Mouse (Mus musculus) right cerebral cortex, adult 18-20 months (tissue): ENCODE measurements around the gene Mvb12a.
A peak's percentile ranks its signal among the peaks of the same experiment; 100 is the strongest.
"Not testable (repeated sequence)": the region's sequence is repeated elsewhere in the genome, so short reads cannot be mapped to it uniquely, and the experiment has no call there.

Source experiments
- DNase-seq: peaks from one replicate; pipeline ENCODE4 v3.0.0; 2022; ENCODE audit warnings: mixed read lengths

Gene Mvb12a

DNA sequence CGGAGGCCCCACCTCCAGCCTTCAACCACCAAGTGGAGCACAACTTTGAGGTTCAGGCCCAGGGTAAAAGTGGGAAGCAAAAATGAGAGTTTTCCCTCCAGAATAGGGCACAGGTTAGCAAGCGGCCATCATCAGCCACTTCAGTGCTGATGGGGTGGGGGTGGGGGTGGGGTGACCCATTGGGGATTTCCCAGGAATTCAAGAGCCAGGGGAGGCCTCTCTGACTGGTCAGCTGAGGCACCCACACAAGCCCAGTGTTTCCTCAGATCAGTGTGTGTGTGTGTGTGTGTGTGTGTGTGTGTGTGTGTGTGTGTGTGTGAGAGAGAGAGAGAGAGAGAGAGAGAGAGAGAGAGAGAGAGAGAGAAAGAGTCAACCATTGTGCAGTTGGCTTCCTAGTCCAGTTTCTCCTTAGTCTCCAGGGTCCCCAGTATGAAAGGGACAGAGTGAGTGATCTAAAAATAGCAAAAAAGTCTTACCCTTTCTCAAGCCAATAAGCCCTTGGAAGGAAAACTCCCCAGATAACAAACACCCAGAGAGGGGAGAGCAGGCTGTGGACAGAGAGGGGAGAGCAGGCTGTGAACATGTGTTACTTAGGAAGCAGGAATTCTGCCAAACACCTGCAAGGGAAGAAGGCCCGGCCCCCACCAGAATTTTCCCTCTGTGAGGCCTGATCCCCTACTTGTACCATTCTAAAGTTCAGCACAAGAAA lies 15.4 kb upstream of the Mvb12a start:
- DNase-seq: no peak

- DNase-seq: no peak
Observed at GRCm38 (mm10) chr8:71528362-71529073, 14.2 kb upstream of the Mvb12a start.

DNA sequence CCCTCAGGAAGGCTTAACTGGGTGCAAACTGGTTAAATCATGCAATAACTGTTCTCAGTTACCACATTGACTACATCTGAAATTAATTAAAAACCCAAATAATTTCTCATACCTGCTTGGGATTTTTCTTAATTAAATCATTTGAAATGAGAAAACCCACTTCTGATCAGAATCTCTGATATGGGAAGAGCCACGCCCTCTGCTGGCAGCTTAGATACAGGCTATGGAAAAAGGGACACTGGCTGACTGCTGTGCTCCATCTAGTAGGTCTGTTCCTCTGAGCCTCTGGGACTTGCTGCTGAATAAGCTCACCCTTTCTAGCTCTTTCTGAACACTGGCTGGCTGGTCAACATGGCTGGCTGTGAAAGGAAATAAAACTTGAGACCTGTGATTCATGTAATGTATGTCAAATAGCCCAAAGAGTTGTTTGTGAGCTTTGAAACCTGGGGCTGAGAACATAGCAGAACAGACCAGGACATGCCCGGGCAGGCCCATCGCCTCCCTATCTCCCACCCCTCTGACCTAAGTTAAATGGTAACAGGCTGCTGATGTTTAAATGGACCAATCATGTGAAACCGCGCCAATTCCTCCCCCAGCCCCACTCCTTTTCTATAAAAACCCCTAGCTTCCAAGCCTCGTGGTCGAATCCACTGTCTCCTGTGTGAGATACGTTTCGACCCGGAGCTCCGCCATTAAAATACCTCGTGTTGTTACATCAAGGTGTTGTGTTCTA lies 11.8 kb upstream of the Mvb12a start:
- DNase-seq: not testable (repeated sequence)

DNA sequence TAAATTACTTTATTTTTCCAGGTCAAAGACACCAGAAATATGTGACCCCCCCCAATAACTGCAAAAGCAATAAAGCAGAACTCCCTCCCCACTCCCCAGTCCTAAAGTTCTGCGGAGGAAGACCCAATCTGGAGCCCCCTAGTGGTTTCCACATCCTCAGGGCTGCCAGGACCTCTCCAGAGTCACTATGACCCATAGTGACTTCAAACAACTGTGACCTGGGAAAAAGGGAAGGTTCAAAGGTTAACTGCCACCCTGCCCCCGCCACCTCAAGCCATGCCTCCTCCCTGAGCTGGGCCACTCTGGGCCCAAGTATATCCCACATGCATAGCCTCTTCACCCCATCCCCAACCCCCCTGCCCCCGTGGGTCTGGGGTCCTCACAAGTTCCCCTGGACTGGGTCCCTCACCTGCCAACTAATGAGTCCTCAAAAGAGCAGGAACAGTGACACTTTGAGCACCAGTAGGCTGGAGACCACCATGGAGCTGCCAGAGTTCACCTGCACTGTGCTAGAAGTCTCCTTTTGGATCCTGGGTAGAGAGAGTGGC lies 8.4 kb upstream of the Mvb12a start:
- DNase-seq: no peak

DNA sequence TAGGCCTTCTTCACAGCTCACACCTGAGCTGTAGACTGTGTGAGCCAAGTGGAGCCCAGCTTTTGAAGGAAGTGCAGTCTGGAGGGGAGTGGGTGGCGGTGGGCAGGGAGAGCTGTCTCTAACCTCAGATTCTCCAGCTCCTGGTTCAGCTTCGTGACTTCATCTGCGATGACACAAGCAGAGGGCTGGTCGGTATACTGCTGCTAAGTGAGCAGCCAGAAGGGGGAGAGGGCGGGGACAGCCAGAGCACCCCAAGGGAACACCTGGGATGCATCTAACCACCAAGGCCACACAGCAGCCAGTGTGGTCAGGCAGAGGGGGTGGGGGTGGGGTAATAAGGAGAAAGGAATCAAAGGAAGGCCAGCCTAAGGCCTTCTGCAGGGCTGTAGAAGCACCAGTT lies 7.1 kb upstream of the Mvb12a start:
- no peak for DNase-seq

GRCm38 (mm10) chr8:71537028-71537867 lies 5.5 kb upstream of the Mvb12a start, which contains the start of gene Bst2:
Gene Bst2, minus strand, starts transcription at chr8:71537456.
- DNase-seq: peak; percentile 38

- DNase-seq: no peak
Observed at GRCm38 (mm10) chr8:71543755-71544154, 1.0 kb downstream of the Mvb12a start.

- DNase-seq: no peak
Observed at GRCm38 (mm10) chr8:71545053-71545452, 2.3 kb downstream of the Mvb12a start.

DNA sequence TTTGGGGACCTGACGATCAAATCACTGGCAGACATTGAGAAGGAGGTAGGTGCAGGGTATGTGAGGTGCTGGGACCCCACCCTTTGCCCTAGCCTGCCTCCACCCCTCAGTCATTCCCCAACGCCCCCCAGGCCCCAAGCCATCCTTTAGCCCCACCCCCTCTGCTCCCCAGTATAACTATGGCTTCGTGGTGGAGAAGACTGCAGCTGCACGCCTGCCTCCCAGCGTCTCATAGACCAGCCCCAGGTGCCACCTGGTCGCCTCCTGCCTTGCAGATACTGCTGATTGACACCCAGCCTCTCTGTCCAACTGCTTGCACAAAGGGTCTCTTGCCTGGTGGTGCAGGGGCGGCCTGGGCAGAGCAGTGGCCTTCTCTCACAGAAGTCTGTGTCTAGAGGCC lies 4.9 kb downstream of the Mvb12a start:
- no peak for DNase-seq

GRCm38 (mm10) chr8:71550754-71551153 lies 8.0 kb downstream of the Mvb12a start:
- DNase-seq: no peak

DNA sequence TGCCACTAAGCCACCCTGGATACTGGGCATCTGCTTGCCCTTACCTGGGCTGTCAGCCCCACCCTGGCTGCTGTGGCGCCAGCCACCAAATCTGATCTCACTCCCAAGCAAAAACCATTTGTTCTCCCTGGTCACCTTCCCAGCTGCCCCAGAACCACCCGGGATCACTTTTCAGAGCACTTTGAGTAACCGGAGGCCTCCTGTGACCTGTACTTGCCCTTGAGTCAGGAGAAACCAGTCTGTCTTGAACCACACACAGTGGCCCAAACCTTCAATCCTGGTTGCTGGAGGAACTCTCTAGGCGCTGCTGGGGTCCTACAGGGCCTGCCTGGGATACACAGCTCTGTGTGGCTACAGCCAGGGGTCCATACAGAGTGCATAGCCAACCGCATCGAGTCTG lies 10.0 kb downstream of the Mvb12a start:
- DNase-seq: no peak

- no peak for DNase-seq
Observed at GRCm38 (mm10) chr8:71554001-71554400, 11.3 kb downstream of the Mvb12a start.

DNA sequence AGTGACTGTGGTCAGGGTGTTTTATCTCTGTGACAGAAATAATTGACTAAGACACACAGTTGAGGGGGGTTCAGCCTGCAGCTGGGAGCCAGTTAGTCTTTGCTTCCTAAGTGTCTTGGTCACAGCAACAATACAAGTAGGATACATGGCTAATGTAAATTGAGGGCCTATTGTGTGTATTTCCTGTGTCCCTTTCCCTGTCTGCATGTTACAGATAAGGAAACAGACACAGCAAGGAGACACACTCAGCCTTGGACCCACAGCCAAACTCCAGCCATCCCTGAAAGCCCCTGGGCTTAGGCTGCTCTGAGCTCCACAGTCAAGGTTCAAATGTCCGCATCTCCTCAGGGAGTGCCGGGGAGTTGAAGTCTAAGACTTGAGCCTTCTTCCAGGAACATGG lies 11.9 kb downstream of the Mvb12a start:
- DNase-seq: no peak

DNA sequence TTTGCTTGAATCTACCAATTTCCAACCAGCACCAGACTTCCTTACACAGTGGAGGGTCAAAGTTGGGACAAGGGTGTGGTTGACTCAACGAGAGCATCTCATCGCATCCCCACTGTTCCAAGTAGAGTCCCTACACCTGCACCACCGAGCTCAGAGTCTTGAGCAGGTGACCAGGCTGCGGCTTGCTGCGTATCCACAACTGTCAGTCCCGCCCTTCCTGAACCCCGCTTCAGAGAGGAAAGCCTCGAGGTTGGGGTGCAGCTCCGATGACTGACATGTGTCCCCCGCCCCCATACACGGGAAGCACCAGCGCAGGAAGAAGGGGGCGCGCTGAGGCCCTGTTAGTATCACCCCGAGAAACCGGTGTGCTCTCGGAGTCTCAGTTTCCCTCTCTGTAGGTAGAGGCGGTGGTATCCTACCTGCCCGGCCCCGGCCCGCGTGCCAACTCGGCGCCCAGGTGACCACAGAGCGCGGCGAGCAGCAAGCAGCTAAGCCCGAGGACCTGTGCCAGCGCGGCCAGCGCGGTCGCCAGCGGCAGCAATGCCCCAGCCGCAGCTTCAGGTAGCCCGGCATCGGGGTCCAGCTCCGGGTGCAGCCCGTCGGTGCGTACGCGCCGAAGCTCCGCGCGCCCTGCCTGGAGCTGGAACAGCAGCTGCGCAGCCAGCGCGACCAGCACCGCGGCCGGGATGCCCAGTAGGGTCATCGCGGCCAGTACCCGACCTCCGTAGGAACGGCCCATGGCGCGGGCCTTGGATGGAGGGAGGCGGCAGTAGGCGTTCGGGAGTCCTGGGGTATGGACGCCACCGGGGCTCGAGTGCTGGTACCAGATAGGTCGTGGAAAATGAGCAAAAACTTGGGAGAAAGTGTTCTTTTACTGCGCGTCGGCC lies 15.6 kb downstream of the Mvb12a start, which contains the start of gene Tmem221:
Gene Tmem221 (minus strand): TSS at position 801 of the 887 bp plus-strand sequence.
- no peak for DNase-seq

DNA sequence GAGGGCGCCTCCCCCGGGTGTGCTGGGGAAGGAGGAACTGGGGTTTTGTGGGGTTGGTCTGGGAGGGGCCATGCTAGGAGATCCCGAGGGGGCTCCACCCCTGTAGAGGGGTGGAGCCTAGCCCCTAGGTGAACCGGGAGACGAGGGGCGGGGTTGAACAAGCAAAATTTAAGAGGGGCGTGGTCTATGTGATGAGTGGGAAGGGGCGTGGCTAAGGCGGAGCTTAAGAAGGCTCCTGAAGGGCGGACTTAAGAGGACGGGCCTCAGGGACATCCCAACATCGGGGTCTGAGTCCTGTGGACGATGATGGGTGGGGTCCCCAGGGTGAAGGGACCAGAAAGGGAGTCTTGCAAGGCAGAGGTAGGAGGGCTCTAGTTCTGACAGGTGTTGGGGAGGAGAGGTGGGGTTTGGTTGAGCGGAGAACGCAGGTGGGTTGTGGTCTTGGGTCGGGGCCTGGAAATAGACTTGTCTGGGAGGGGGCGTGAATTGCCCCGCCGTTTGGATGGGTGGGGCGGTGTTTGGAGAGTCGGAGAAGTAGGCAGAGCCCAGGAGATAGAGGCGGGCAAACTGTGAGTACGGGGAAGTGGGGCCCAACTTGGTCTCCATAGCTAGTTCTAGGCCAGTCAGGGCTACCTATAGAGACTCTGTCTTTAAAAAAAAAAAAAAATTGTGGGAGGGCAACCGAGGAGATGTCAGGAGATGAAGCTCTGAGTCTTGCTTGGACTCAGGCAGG lies 16.4 kb downstream of the Mvb12a start:
- DNase-seq: no peak

- DNase-seq: no peak
Observed at GRCm38 (mm10) chr8:71560071-71560470, 17.3 kb downstream of the Mvb12a start.

- DNase-seq: no peak
Observed at GRCm38 (mm10) chr8:71560765-71561164, 18.0 kb downstream of the Mvb12a start.

- no peak for DNase-seq
Observed at GRCm38 (mm10) chr8:71561401-71561800, 18.7 kb downstream of the Mvb12a start.

DNA sequence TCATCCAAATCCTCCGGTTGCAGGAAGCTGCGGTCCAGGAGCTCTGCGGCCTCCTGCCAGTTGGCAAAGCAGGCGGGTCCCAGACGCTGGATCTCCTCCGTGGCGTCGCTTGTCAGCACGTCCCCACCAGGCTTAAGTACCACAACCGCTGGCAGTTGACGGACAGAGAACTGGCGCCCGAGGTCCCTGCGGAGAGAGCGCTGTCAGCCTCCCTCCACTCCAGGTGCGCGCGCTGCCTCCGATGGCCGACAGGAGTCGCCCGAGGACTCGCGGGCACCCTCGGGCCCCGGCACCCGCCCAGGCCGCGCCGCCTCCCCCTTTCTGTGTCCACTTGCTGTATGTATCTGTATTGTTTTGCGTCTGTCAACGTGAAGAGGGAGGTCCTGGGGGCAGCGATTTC lies 20.0 kb downstream of the Mvb12a start:
- DNase-seq: peak; percentile 69

DNA sequence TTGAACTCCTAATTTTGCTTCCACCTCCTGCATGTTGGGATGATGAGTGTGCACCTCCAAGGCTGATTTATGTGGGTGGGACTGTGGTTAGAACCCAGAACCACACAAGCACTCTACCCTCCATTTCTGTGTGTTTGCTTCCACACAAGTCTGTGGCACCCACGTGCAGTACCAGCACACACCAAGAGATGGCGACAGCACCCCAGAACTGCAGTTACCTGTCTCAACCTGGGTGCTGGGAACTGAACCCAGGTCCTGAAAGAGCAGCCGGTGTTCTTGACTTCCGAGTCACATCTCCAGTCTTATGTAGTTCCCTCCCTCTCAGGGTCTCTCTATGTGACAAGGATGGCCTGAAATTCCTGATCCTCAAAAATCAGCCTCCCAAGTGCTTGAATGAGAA lies 21.3 kb downstream of the Mvb12a start:
- no peak for DNase-seq

- no peak for DNase-seq
Observed at GRCm38 (mm10) chr8:71566501-71566900, 23.8 kb downstream of the Mvb12a start, which contains the start of gene Nxnl1. Gene Nxnl1, minus strand, starts transcription at chr8:71566601.
